Mouse (Mus musculus): ENCODE results near the gene Rbm26.
A peak's percentile ranks its signal among the peaks of the same experiment; 100 is the strongest.

The Rbm26 gene

DNA sequence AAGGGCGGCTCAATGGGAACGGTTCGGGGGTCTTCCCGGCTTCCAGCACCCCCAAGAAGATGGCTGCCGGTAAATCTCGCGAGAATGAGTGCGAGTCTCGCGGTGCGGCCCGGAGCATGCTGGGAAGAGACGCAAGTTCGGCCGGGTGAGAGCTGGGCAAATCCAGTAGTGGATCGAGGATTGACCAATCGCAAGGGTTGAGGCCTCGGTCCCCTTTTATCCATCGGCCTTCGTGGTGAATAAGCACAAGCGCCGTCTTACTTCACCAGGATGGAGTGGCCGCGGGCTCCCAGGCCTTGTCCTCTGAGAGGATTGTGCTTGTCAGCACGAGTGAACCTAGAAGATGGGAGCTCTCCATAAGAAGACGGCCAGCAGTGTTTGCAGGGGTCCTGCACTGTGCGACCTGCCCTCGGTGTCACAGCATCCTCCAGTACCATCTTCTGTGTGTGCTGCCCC is at the start of gene Rbm26:
TSS of gene Rbm26 (minus strand) at position 90 of the 456 bp plus-strand sequence.
- peak; percentile 97 for DNase-seq (ENCODE audit: low read depth, low spot score)

DNA sequence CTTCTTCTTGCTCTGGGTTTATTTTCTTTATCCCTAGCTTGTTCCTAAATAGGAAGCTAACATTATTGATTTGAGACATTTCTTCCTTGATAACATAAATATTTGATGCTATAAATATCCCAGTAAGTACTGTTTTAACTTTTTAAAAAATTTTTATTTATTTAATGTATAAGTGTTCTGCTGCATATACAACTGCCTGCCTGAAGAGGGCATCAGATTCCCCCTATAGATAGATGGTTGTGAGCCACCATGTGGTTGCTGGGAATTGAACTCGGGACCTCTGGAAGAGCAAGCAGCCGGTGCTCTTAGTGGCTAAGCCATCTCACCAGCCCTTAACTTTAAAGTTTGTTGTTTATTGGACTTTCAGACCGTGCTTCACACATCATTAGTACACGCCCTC is 48.7 kb upstream of the Rbm26 start:
- DNase-seq (ENCODE audit: low read depth, low spot score) = no peak

DNA sequence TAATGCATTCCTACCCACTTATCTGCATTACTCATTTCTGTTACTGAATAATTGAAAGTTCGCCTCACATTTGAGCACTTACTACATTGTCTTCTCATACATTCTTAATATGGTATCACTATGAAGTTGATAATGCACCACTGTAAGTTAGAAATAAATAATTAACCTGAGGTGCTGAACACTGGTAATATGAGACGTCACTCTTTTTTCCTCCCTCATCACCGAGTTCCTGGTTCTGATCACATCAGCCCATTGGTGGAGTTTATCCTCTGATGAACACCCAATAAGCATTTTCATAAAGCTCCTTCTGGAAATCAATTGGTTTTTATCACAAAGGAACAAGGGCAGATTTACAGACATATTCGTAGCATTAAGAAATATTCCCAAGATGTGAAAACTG is 45.1 kb upstream of the Rbm26 start:
- no peak for DNase-seq (ENCODE audit: low read depth, low spot score)

DNA sequence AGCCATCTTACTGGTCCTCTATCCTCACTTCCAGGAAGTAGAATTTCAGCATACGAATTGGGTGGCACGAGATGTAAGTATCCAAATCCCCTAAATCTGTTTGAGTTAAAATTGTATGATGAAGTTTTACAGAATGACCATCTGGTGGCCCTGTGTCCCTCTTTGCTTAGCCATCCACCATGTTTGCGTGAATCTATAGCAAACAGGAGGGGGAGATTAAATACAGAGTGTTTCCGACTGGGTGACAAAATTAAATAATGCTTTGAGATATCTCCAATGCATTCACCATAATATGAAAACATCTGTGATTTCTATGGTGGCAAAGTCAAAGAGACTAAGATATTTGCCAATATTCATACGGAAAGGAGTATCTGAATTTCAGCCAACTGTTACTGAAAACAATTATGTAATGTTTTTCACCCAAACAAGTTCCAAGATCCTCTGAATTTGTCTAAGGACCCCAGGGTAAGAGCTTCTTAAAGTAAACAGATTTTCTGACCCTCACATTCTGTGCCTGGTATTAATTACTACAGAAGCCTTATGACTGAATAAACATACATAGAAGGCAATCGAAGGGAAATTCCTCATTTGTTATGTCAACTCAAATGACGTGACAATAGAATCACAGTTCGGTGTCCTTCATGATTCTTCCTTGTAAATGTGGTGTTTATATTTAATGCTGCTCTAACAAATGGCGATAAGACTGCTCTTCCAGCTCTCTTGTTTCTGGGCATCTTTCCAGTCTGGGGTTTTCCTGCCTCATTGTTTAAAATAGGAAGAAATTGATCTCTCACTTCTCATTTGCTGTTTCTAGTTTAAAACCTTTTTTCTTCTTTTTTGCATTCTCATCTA is 42.6 kb upstream of the Rbm26 start:
- DNase-seq (ENCODE audit: low read depth, low spot score) = no peak

DNA sequence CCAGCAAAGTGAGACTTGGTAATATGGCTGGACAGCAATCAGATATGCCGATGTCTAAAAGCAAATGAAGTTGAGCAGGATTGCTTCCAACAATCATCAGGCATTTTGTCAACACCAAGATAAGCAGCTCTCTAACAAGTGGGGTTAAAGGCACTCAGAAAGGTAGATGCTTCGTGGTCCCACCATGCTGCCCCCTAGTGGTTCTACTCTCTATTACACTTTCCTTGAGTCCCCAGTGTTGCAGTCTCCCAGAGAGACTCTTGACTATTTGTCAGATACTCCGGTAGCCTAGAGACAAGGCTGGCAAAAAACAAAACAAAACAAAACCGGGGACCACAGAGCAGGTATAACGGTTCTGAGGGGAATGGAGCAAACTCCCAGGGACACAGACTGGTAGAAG is 21.3 kb upstream of the Rbm26 start:
- DNase-seq (ENCODE audit: low read depth, low spot score) = no peak

DNA sequence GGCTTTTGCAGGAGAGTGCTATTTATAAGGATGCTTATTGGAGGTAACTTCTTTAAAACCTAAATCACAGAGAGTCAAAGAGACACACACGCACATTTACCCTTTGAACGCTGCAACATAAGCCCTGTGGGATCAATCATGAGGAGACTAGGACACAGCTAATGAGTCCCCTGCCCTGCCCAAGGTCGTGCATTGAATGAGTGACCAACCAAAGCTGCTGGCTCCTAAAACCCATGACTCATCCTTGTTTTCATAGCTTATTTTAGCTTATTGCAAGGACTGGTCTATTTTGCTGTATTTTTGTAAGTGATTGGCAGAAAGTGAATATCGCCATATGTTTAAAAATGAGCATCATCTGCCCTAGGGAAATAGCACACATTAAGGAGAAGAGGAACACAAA is 17.6 kb upstream of the Rbm26 start:
- DNase-seq (ENCODE audit: low read depth, low spot score) = no peak

DNA sequence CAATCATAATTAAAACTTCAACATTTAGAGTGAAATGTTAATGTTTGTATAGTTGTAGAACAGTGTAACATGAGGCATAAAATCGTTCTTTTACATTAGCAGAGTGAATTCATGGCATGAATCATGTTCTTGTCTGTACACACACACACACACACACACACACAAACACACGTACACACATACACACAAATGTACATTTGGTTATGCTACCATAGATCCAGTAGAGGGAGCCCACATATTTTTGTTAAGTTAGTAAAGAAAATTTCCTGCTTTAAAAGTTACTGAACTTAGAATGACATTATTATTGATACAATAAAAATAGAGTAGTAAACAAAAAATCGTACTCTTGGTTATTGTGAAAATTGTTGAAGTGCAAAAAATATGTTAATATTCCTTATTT is 7.7 kb upstream of the Rbm26 start:
- no peak for DNase-seq (ENCODE audit: low read depth, low spot score)

DNA sequence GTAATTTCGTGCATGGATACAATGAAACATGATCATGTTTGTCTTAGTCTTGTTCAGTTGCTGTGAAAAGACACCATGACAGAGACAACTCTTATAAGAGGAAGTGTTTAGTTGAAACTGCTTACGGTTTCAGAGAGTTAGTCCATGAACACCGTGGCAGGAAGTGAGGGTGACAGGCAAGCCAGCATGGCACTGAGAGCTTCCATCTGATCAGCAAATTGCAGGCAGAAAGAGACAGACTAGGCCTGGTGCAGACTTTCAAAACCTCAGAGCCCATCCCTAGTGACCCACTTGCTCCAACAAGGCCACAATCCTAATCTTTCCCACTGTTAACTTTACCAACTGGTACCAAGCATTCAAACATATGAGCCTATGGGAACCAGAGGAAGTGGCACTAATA is 5.7 kb upstream of the Rbm26 start:
- no peak for DNase-seq (ENCODE audit: low read depth, low spot score)

DNA sequence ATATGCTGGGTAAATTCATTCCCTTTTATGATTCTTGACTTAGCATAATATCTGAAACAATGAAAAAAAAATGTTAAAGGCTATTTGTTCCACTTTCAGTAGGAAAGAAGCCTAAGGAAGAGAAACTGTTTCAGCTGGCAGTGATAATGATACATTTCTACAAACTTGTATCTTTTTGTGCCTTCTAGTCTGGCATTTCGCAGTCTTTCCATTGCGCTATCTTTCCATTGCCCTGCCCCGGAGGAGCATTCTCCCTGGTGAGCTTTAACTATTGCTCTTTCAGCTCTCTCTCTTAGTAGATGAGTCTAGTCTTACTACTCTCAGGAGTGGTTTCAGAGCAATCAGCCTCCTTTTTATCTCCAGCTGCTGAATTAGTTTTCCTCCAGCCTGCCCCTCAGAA is 2.6 kb upstream of the Rbm26 start:
- DNase-seq (ENCODE audit: low read depth, low spot score) = no peak

DNA sequence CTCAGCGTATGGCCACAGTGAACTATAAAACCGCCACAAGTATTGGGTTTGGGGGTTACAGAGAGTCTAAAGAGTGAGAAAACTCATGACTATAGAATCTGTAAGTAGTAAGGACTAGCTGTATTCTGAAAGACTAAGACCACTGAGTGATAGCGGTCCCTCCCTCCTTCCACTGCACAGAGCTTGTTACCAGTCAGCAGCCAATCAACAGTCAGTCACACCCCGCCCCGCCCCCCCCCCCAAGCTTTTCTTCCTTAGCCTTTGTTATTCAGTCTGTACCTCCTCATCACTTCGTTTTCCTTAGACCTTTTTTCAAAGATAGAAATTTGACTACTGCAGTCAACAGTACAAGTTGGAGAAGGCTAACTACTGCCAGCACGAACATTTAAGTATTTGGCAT is 1.9 kb upstream of the Rbm26 start:
- DNase-seq (ENCODE audit: low read depth, low spot score) = no peak

DNA sequence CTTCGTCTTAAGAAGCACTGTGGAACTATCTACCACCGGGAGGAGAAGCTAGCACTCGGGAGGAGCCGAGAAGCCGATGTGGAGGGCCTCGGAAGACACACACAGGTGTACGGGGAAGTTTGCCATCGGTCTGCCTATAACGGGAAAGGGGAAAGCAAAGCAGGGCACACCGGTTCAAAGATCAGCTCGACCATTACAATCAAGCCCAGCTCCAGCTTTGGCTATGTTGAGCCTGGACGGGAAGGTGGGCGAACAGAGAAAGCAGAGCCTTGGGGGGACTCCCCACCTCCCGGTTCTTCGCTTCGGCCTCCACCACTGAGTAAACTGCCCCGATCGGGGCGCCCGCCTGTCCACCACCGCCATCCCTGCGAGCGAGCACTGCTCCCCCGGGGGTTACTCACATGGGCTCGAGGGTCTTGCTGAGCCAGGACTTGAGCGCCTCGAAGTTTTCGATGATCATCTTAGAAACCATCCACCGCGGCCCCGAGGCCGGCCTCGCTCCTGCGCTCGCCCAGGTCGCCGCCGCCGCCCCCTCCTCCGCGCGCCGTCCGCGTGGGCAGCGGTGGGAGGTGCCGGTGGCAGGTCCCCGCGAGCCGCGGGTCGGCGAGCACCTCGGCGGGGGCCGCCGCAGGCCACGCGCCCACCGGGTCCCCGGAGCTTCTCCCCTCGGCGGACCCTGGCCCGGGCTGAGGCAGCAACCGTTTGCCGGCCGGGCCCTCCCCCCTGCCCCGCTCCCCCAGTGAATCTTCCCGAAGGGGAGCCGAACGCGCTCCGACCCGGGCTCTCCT is 552 bp downstream of the Rbm26 start:
- no peak for DNase-seq (ENCODE audit: low read depth, low spot score)

DNA sequence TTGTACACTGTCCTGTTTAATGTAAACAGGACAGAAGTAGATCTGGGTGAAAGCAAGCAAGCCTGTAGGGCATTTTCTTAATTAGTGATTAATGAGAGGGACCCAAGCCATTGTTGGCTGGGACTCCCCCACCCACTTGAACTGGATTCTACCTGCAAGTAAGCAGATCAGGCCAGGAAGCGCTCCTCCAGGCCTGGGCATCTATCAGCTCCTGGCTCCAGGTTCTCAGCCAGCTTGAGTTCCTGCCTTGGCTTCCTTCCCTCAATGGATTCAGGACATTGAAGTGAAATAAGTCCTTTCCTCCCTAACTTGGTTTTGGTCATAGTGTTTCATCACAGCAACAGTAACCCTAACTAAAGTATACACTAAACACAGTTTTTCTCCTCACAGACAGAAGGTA is 9.9 kb downstream of the Rbm26 start:
- DNase-seq (ENCODE audit: low read depth, low spot score) = no peak

DNA sequence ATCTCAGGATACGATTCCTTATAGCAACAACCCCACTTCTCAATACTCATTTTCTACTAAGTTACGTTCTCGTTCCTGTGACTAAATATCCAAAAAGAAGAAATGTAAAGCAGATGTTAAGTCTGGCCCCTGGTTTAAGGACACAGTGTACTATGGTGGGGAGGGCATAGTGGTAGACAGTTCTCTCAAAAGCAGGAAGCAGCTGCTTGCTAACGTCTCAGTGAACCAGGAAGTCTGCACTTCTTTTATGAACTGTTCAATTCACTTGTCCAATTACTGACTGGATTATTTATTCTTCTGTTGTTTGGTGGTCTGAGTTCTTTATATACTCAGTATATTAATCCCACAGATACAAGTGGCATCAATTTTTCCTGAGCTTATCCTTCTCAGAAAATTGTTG is 12.3 kb downstream of the Rbm26 start:
- no peak for DNase-seq (ENCODE audit: low read depth, low spot score)

DNA sequence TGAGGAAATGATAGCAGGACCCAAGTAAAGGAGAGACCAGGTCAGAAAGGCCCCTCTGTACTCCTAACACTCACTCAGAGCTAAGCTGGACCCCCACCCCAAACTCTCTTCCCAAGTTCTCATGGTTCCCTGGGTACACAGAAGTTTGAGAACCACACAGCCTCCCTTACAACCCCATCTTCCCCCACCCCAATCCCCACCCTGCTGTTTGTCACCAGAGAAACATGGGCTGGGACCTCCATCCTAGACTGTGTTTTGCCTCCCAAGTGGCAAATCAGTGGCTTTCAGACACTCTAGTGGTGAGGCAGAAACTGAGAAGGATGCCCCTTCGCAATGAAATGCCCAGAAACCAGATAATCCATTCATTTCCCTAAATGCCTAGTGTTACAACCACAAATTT is 15.8 kb downstream of the Rbm26 start:
- DNase-seq (ENCODE audit: low read depth, low spot score) = no peak

DNA sequence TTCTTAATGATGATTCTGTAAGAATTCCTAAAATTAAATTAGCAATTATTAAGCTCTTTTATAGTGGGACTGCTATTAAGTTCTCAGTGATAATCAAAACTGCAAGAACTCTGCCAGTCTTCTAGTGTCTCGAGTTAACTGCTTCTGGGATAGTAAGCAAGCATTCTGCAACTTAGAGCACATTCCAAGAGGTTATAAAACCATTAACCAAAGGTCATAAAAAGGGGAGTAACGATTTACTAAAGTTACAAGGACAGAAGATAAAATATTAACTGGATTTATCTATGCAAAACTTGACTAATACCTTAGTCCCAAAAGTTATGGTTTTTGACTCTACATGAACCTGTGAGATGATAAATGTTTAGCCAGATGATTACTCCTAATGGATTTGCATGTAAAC is 18.6 kb downstream of the Rbm26 start:
- DNase-seq (ENCODE audit: low read depth, low spot score) = no peak

DNA sequence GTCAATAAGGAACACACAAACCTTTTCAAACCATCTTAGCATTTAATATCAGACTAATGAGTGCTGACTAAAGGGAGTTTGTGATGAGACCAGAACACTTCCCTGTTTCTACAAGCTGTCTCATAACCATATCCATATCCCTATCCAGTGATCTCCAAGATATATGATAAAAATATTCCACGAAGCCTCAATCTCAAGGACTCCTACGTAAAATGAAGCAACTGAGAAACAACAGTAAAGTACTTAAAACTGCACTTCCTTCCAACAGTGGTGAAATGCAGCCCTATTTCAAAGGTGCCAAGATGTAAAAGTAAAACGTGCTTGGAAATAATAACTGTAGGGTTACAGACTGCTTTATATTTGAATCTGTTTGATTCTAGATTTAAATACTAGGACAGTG is 43.1 kb downstream of the Rbm26 start:
- no peak for DNase-seq (ENCODE audit: low read depth, low spot score)

DNA sequence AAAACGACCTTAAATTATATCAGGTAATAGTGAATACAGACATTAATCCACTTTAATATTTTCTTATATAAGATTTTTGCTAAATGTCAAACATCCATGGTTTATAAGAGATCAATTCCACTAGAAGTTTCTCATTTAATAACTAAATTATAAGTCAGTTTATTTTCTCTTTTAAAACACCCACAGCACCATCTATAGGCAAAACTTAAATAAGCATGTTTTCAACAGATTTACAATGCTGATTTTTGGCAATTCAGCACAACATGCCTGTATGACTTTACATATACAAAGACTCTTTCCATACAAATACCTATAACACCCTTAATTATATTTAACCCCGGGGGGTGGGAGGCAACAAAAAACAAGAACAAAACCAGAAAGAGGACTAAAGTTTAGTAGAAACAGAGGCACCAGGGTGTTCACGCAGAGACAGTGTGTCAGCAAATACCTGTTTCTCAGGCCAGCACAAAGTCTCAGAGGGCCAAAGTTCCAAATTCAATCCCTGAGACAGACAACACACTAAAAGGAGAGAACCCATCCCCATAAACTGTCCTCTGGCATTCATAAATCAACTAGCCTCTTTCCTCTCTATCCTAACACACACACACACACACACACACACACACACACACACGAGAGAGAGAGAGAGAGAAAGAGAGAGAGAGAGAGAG is 49.3 kb downstream of the Rbm26 start:
- DNase-seq (ENCODE audit: low read depth, low spot score) = no peak

DNA sequence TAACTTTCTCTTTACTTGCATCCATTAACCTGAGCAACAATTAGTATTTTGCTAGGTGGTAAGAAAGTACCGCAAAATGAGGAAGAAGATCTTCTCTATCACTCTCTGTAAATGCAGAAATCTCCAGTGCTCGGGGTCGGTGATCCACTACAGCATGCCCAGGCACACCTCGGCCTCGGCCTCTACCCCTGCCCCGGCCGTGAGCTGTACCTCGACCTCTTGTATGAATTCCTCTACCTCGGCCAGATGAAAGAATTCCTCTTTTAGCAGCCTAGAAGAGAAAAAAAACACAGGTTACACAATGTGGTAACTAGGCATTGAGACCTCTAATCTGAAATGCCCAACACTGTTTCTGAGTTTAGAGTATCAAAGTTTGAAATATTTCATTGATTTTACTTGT is 52.6 kb downstream of the Rbm26 start:
- no peak for DNase-seq (ENCODE audit: low read depth, low spot score)

DNA sequence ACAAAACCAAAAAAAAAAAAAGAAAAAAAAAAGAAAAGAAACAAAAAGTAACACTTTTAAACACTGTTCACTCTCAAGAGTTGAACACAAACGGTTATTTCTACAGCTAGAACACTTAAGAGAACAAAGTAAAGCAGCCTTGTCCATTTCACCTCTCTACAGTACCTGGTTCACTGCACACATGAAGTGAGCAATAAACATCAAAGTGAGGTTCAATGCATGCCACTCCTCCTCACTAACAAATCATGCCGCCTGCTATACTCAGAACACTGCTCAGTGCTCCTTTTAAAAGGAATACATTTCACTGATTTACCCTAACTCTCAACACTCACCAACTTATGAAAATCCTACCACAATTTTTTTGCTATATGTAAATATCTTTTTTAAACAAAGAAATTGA is 61.7 kb downstream of the Rbm26 start:
- DNase-seq (ENCODE audit: low read depth, low spot score) = no peak

DNA sequence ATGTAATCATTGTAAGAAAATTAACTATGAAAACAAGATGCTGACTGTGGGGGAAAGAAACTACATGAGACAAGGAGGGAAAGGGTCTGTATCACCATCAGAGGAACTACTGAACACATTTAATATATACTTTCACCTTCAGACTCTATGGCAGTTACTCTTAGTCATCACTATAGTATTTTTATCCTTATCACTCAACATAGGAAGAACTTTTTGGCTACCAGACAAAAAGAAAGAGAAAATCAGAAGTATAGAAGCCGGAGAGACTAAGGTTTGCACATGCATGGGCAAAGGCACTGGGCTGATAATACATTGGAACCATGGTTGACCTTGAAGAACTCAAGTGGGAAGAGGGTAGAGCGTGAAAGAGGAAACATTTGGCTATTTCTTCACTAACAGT is 70.9 kb downstream of the Rbm26 start:
- no peak for DNase-seq (ENCODE audit: low read depth, low spot score)

DNA sequence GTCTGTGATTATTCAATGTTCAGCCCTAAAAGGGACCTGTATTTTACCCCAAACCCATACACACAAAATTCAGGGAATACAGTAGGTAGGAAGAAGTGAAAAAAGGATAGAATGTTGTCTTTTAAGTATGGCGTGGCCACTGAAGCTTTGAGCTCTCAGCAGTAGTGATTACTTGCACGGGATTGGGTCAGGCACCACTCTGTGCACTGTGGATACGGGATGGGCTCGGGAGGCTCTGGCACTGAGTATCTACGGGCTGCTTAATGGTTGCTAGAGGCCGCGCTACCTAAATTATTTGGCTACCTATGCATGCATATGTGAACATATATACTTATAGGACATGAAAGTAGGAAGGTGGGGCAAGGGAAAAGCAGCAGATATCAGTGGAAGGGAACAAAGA is 78.3 kb downstream of the Rbm26 start:
- no peak for DNase-seq (ENCODE audit: low read depth, low spot score)

DNA sequence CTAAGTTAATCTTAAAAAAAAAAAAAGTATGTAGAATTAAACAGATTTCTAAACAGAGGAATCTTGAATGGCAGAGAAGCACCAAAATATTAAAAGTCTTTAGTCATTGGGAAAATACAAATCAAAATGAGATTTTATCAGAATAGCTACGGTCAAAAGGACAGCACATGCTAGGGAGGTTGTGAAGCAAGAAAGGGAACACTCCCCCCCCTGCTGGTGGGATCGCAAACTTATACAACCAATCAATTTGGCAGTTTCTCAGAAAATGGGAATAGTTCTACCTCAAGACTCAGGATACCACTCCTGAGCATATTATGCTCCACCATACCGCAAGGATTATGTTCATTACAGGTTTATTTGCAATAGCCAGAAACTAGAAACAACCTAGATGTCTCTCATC is 80.9 kb downstream of the Rbm26 start:
- DNase-seq (ENCODE audit: low read depth, low spot score) = no peak

DNA sequence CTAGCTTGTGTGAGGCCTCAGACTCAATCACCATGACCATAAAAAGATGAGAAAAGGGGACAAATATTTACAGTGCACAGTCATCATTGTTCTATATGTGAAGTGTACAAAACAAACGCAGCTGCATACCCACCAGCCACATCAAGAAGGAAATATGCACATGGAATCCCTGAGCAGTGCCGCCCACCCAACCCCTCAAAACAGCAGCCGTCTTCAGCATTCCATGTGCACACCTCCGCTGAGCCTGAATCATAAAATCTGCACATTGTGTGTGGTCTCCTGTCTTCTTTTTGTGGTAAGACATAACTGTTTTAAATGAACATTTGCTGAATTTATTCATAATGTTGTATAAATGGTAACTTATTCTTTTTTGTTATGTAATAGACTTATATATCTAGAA is 90.1 kb downstream of the Rbm26 start:
- no peak for DNase-seq (ENCODE audit: low read depth, low spot score)

Measured in skeletal muscle tissue, adult 2 months (tissue).